Mouse (Mus musculus) liver, embryonic 14.5 days (tissue): ENCODE measurements around the gene Arhgap24. TPM values are rescaled to one million over a fixed set of nuclear protein-coding genes. Genes with fewer than 3 reads are reported as not detected.

Experiments
- ATAC-seq: fragments of 200-750 bp; cut with Nextera tagmentation; 2 replicates; pipeline ENCODE4 v1.8.0; 2017; ENCODE audit warnings: moderate number of reproducible peaks, mild to moderate bottlenecking, moderate library complexity; ENCODE audit not compliant: insufficient read depth
- DNase-seq, 3 experiments: peaks; one replicate each; pipeline ENCODE4 v3.0.0-alpha.2; 2012 to 2013; ENCODE audit warnings: low read depth in 3 of 3, low spot score in 3 of 3
- H3K27ac ChIP-seq: fragments of 300-500 bp; sonication (generic); 2 replicates; pipeline ENCODE4 v1.5.1; 2014; ENCODE audit warnings: moderate library complexity, mild to moderate bottlenecking, control low read depth, inconsistent platforms
- H3K27me3 ChIP-seq: fragments of 300-500 bp; sonication (generic); 2 replicates; pipeline ENCODE4 v1.6.1; 2014; ENCODE audit warnings: mild to moderate bottlenecking, low read length, moderate library complexity; ENCODE audit not compliant: control insufficient read depth, insufficient read depth
- H3K36me3 ChIP-seq: fragments of 300-500 bp; sonication (generic); replicated peaks from 2 replicates; pipeline ENCODE4 v1.6.1; 2014; ENCODE audit warnings: low read depth; ENCODE audit not compliant: control insufficient read depth, insufficient read depth
- H3K4me1 ChIP-seq, 2 experiments: fragments of 200-500 bp in 1 of 2; fragments of 300-500 bp in 1 of 2; sonication (generic) in 1 of 2; replicated peaks; 2 replicates each; pipeline ENCODE4 v1.6.1; 2012 to 2014; ENCODE audit warnings: antibody characterized with exemption in 1 of 2, inconsistent platforms in 1 of 2, low read length in 1 of 2; ENCODE audit not compliant: control insufficient read depth in 2 of 2, insufficient read depth in 2 of 2
- H3K4me2 ChIP-seq: fragments of 300-500 bp; sonication (generic); 2 replicates; pipeline ENCODE4 v1.6.1; 2014; ENCODE audit warnings: low read depth, mild to moderate bottlenecking, control low read depth, moderate library complexity
- H3K4me3 ChIP-seq, 2 experiments: fragments of 200-500 bp in 1 of 2; fragments of 300-500 bp in 1 of 2; sonication (generic) in 1 of 2; 2 replicates each; pipeline ENCODE4 v1.5.1; 2012 to 2014; ENCODE audit warnings: low read depth in 2 of 2, low read length in 2 of 2, mild to moderate bottlenecking in 2 of 2, control low read depth in 1 of 2, inconsistent platforms in 1 of 2, moderate library complexity in 1 of 2; ENCODE audit not compliant: insufficient read depth in 1 of 2
- H3K9ac ChIP-seq: fragments of 300-500 bp; sonication (generic); replicated peaks from 2 replicates; pipeline ENCODE4 v1.6.1; 2014; ENCODE audit warnings: mild to moderate bottlenecking, control low read depth, moderate library complexity
- H3K9me3 ChIP-seq: fragments of 300-500 bp; sonication (generic); 2 replicates; pipeline ENCODE4 v1.6.1; 2016; ENCODE audit warnings: low read length, mixed read lengths; ENCODE audit not compliant: control insufficient read depth
- CTCF ChIP-seq: IDR thresholded peaks from 2 replicates; pipeline ENCODE4 v1.5.1; 2016; ENCODE audit warnings: antibody characterized with exemption, low read depth, control low read depth
- EP300 ChIP-seq: IDR thresholded peaks from 2 replicates; pipeline ENCODE4 v1.6.1; 2016; ENCODE audit warnings: antibody characterized with exemption, low read depth
- WGBS: fragments of 180-500 bp; shearing (Covaris S2); extraction: QIAGEN DNeasy Blood & Tissue Kit; methylation state at CpG from one replicate; pipeline ENCODE4 v1.1.7; 2014; ENCODE audit not compliant: insufficient replicate concordance; 5-methylcytosine and 5-hydroxymethylcytosine counted together
- polyA plus RNA-seq, 2 experiments: library from polyadenylated mRNA; depleted of rRNA in 1 of 2; stranded (reverse) in 1 of 2; unstranded in 1 of 2; fragments of >200 nt; fragmentation: Nextera tagmentation in 1 of 2; extraction: Ambion mirVana in 1 of 2; gene quantifications; 2 replicates each; pipeline versions ENCODE4 v1.2.1 to v1.2.3; 2012 to 2014

Gene Arhgap24
- polyA plus RNA-seq, 2 experiments, result 1.8 to 2.1 TPM

DNA sequence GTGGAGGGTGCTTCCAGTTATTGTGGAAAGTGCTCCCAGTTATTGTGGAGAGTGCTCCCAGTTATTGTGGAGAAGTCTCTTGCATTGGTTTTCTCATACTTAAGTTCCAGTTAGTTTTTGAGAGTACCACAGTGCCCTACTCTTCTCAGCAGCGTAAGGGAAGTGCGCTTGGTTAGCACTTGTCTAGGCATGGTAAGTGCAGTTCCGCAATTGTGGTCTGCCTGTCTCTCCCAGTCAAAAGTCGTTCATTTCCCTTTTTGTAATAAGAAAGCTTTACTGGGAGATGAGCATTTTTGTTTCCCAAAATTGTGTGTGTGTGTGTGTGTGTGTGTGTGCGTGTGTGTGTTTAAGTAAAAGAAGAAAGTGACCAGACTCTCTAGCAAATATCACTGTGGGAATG is 17.6 kb downstream of the Arhgap24 start:
- Histone ChIP-seq H3K4me1 (peaks cover 0 to 4% of the 10 kb centered on the region in 2 experiments; a peak in 2 of 4 replicates), H3K27ac (no peak overlapping the region), H3K4me3 (no peak overlapping the region), H3K9me3 (no peaks in the 10 kb centered on the region), H3K36me3 (no peaks in the 10 kb centered on the region), H3K27me3 (no peaks in the 10 kb centered on the region), H3K9ac (no peak overlapping the region), H3K4me2 (no peak overlapping the region)
- DNase-seq (peak in 2 of 3 experiments; percentile 2 to 17), ATAC-seq (no peak)
- 23% methylated on average over 5 of the region's 5 CpGs for WGBS
- no peak for TF ChIP-seq CTCF

DNA sequence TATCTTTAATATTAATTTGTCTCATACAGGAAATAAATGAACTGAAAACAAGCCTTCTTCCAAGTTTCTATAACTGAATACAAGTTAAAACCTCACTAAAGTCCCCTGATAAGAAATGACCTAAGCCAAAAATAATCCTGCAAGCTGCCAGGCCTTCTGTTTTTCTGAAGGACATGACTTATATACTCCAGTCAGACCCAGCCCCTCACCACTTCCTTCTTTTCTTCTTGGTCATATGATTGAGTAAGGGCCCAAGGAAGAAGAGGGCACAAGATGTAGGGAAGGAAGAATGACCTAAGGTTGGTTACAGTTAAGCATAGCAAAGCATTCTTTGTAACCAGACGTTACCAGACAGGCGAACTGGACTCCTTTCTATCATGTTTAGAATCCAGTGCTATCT is 21.1 kb downstream of the Arhgap24 start:
- H3K9me3 ChIP-seq, result no peaks in the 10 kb centered on the region
- H3K4me2 ChIP-seq, result no peak overlapping the region
- no peaks in the 10 kb centered on the region for H3K27me3 ChIP-seq
- peaks cover 0 to 4% of the 10 kb centered on the region in 2 experiments; a peak in 2 of 4 replicates for H3K4me1 ChIP-seq
- H3K36me3 ChIP-seq, result no peaks in the 10 kb centered on the region
- H3K9ac ChIP-seq, result no peak overlapping the region
- no peak overlapping the region for H3K4me3 ChIP-seq
- ATAC-seq (no peak), DNase-seq (peak in 2 of 3 experiments; percentile 0 to 14)
- WGBS, result 26% methylated on average over 2 of the region's 2 CpGs
- TF ChIP-seq EP300, result no peak
- TF ChIP-seq CTCF, result no peak
- H3K27ac ChIP-seq, result no peak overlapping the region

DNA sequence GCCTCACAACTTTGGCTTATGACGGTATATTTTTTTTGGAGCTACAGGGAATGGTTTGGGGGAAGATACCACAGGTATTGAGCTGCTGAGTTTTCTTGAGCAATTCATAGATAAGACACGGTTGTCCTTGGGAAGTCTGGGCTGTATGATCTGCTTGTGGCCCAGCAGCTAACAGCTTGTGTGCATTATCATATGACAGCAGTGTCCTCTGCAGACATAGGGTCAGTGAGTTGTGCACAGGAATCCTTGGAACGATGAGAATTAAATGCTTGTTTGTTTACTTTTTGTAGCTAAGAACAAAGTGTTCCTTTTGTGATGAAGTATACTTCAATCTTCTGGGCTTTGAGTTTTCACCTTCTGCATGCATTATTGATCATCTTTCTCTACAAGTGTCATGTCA is 21.9 kb downstream of the Arhgap24 start:
- TF ChIP-seq EP300, result no peak
- no peak for TF ChIP-seq CTCF
- Histone ChIP-seq H3K9ac (no peak overlapping the region), H3K27ac (no peak overlapping the region), H3K4me2 (no peak overlapping the region), H3K9me3 (no peaks in the 10 kb centered on the region), H3K27me3 (no peaks in the 10 kb centered on the region), H3K4me3 (no peak overlapping the region), H3K4me1 (peaks cover 0 to 4% of the 10 kb centered on the region in 2 experiments; a peak in 2 of 4 replicates), H3K36me3 (no peaks in the 10 kb centered on the region)
- 37% methylated on average over 3 of the region's 3 CpGs for WGBS
- ATAC-seq, result no peak
- no peak for DNase-seq

GRCm38 (mm10) chr5:102503868-102504267 is 22.7 kb downstream of the Arhgap24 start:
- Histone ChIP-seq H3K27me3 (no peaks in the 10 kb centered on the region), H3K4me3 (no peak overlapping the region), H3K9ac (no peak overlapping the region), H3K27ac (no peak overlapping the region), H3K9me3 (no peaks in the 10 kb centered on the region), H3K36me3 (no peaks in the 10 kb centered on the region), H3K4me2 (no peak overlapping the region), H3K4me1 (peaks cover 0 to 2% of the 10 kb centered on the region in 2 experiments; a peak in 2 of 4 replicates)
- WGBS, result 55% methylated on average over 2 of the region's 2 CpGs
- no peak for DNase-seq
- ATAC-seq, result no peak
- TF ChIP-seq EP300, result no peak
- no peak for TF ChIP-seq CTCF

DNA sequence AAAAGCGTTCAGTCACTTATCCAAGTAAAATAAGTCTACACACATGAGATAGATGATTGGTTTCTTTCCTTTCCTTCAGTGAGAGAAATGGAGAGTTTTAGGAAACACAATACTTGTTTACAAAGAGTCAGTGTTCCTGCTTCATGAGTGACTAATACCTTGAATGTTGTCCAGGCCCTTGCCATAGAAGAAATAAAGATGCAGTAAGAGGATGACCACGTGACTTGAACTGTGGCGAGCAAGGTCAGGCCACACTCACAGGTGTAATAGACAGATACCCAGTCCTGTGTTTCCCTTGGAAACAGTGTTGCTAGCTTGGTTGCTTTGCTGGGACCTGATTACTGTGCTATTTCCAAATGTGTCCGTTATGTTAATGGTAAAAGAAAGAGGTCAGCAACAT is 23.4 kb downstream of the Arhgap24 start:
- ATAC-seq (no peak), DNase-seq (no peak)
- Histone ChIP-seq H3K9ac (no peak overlapping the region), H3K36me3 (no peaks in the 10 kb centered on the region), H3K27ac (no peak overlapping the region), H3K4me3 (no peak overlapping the region), H3K4me1 (no peaks in the 10 kb centered on the region; a peak in 1 of 4 replicates), H3K27me3 (no peaks in the 10 kb centered on the region), H3K9me3 (no peaks in the 10 kb centered on the region), H3K4me2 (no peak overlapping the region)
- TF ChIP-seq EP300 (no peak), CTCF (no peak)
- WGBS, result 64% methylated on average over 4 of the region's 4 CpGs
